Mouse (Mus musculus) lung, postnatal 0 days (tissue): Measurements from ENCODE around the gene Rnf24.

Source experiments
- CTCF ChIP-seq: IDR thresholded peaks from 2 replicates; pipeline ENCODE4 v1.5.1; 2016; ENCODE audit warnings: antibody characterized with exemption, mild to moderate bottlenecking
- EP300 ChIP-seq: IDR thresholded peaks from 2 replicates; pipeline ENCODE4 v1.6.1; 2016; ENCODE audit warnings: antibody characterized with exemption, mild to moderate bottlenecking, control low read depth

- TF ChIP-seq CTCF (no peak), EP300 (no peak)
Observed at GRCm38 (mm10) chr2:131258693-131259092, 94.0 kb downstream of the Rnf24 start.
